Mouse (Mus musculus) heart, postnatal 36 days (tissue): ENCODE results near the gene Rxfp3. TPM values are rescaled to one million over a fixed set of nuclear protein-coding genes. Genes with fewer than 3 reads are reported as not detected.
"Not testable (repeated sequence)": the region's sequence is repeated elsewhere in the genome, so short reads cannot be mapped to it uniquely, and the experiment has no call there.

Experiments
- DNase-seq, 2 experiments: peaks; one replicate each; pipeline ENCODE4 v3.0.0; 2021 to 2022
- intact Hi-C: fragments of 180-260 bp; cut with DNase I; formaldehyde crosslinking; loops from one replicate; pipeline ENCODE4 v1.15.1; 2025
- total RNA-seq, 2 experiments: library from RNA; stranded (reverse); gene quantifications; 2 replicates each; pipeline ENCODE4 v1.2.3; 2021

Gene Rxfp3
- total RNA-seq, 2 experiments from 2014 or later, result 0.08 TPM; not detected in 1

DNA sequence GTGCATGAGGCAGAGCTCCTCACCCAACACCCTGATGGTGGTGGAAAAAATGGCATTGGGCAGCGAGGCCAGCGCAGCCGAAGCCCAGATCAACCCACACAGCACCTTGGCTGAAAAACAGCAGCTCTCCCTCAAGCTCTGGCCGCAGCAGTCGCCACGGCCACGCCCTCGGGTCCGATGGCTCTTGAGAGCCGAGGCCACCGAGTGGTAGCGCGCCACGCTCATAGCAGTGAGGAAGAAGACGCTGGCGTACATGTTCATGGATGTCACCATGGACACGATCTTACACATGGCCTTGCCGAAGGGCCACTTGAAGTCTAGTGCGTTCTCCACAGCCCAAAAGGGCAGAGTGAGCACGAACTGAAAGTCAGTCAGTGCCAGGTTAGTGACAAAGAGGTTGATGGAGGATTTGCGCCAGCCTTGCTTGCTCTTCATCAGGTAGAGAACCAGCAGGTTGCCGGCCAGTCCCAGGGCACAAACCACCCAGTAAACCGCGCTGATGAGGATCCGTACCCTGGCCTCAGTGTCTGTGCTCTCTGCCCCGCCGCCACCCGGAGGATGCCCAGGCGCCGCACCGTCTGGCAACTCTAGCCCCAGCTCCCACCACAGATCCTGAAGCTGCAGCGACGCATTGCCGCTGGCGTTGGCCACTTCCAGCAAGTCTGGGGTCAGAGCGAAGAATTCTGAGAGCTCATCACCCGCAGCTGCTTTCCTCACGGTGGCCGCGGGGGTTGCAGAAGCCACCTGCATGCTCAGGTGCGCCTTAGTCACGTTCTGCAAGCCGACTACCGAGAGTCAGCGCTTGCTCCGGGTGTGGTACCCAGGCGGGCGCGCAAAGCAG lies 1.0 kb downstream of the Rxfp3 start:
- peak in 1 of 2 experiments; percentile 6 for DNase-seq
- intact Hi-C loops, result no loop called here

DNA sequence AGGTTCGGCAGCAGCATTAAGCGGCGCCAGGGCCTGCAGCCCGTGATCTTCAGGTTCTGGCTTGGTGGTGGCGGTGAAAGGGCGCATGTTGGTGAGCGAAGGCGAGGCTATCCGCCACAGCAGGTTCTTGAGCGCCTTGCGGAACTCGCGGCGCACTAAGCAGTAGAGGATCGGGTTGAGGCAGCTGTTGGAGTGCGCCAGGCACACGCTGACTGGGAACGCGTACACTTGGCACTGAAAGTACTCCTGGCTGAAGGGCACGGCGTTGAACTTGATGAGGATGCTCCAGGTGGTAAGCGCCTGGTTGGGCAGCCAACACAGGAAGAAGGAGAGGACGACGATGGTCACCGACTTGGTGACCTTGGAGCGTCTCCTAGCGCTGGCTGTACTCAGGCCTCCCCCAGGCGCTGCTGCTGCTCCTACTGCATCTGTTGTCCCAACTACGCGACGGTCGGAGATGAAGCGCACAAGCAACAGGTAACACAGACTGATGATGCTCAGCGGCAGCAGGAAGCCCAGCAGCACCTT lies 1.8 kb downstream of the Rxfp3 start:
- intact Hi-C loops, result no loop called here
- DNase-seq, result no peak

DNA sequence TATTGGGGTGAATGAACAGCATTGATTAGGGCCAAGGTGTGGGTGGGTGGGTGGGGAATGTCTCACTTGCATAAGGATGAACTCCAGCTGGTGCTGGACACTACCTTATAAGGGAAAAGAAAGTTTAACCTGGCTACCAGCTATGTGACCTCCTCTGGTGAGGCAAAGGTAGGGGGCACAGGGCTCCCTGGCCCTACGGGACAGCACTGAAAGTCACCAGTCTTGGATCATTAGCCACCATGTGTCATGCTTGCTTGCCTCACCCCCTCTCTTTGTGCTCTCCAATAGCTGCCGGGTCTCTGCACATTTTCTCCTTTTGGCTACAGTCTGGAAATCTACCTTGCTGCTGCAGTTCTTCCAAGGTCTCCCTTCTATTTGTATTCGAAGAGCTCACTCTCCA lies 7.6 kb downstream of the Rxfp3 start:
- intact Hi-C loops, result no loop called here
- no peak for DNase-seq

DNA sequence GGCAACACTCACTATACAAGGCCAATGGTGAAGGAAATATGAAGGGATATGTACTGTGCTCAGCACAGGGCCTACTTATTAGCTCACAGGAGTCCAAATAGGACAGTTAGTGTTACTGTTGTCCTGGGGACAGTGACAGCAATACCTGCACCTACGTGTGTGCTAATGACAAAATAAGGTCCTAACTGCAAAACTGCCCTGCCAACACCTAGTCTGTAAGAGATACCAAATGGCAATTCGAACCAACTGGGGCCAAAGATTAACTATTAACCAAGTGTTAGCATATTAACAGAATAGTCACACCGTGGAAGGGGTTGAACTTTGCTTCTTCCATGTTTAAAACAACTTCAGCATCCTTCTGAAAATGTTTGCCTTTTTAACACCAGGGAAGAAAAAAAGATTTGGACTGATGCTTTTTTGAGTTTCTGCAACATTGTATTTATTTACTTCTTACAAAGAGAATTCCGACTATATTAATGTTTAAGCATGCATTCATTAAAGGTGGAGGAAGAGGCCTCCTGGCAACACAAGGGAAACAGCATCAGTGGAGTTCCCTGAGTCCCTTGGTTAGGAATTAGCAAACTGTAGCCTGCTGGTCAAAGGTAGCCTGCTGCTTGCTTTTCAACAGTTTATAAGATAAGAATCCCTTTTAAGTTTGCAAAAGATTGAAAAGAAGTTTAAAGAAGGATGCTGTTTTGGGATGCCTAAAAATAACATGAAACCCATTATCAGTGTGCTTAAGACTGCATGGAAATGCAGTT lies 10.8 kb downstream of the Rxfp3 start:
- DNase-seq, result no peak
- intact Hi-C loops, result no loop called here

DNA sequence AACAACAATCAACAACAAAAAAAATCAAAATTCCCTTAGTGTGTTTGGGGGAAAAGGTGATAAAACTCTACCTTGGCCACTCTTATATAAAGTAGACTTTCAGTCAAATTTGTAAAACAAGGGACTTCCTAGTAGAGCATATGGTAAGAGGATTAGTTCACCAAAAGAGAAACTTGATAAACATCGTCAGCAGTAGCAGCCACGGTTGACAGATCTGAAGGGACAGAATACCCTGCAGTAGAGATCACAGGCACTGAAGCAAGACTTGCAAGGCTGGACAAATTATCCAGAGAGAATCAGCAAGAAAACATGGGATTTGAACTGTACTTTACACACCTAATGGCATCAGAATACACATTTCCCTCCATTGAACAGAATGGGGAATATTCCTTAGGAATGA lies 22.9 kb downstream of the Rxfp3 start:
- no peak for DNase-seq
- intact Hi-C loops, result no loop called here

DNA sequence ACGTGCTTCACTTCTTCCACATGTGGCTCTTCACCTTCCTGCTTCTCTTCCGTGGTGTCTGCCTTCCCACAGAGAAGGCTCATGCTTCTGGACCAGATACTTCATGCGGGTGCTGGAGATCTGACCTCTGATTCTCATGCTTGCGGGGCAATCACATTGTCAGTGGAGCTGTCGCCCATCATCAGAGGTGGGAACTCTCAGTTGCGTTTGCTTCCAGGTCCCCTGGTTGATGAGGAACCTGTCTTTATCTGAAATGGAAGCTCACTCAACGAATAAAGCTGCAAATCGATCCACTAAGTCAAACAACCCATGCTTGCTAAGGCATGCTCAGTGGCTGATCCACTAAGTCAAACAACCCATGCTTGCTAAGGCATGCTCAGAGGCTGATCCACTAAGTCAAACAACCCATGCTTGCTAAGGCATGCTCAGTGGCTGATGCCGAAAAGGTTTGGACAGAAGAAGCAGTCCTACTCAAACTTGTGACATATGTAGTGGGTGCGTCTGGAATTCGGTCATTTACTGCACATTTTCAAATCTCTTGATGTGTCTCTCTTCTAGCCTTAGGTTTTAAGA lies 26.7 kb downstream of the Rxfp3 start:
- intact Hi-C loops, result no loop called here

DNA sequence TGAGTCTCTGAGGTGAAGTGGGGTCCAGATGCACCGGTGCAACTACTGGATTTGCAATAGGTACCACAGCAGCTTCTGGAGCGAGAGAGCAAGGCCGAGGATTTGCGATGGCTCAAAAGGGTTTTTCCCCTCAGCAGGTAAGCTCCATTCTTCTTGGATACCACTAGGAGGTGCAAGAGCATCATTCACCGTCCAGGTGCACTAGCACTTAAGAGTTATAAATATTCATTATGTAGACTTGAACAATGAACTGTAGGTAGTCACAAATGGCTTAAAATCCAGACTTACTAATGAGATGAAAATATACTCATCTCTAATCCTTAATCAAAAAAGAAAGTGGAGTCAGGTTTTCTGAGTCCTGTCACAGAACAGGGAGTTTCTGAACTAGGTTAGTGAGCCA lies 29.0 kb downstream of the Rxfp3 start:
- intact Hi-C loops, result no loop called here
- no peak for DNase-seq

More for the DNA sequence above, 26.7 kb downstream of the Rxfp3 start:
- no peak for DNase-seq

DNA sequence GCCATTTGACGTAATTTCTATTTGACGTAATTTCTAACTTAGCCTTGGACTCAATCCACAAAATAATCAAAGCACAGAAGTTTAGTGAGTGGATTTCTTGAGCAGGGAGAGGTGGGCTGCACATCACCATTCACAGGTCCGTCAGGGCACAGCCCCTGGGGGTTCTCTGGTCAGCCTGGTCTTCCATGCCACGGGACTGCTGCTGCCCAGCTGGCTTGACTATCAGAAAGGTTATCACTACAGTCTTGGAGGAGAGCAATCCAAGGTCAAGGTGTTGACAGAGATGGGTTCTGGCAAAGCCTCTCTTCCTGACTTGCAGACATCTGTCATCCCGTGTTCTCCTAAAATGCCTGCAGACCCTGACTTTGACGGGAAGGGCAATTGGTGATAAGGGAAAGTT lies 33.1 kb downstream of the Rxfp3 start:
- intact Hi-C loops, result no loop called here
- DNase-seq, result no peak

DNA sequence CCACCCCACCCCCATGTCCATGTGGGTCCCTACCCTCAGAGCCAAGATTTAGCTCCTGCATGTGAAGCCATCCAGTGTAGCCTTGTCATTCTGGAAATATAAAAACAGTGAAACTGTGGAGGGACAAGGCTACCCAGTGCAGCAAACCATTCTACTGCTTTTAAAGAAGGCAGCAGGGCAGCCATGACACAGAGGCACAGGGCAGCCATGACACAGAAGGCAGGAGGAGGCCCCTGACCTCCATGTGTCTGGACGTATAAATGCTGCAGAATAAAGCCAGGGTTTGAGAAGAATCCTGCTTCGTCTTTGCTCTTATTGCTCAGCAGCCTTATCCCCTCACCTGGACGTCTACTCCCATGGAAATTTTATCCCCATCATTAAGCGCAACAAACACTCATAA lies 34.0 kb downstream of the Rxfp3 start:
- no peak for DNase-seq
- intact Hi-C loops, result no loop called here

DNA sequence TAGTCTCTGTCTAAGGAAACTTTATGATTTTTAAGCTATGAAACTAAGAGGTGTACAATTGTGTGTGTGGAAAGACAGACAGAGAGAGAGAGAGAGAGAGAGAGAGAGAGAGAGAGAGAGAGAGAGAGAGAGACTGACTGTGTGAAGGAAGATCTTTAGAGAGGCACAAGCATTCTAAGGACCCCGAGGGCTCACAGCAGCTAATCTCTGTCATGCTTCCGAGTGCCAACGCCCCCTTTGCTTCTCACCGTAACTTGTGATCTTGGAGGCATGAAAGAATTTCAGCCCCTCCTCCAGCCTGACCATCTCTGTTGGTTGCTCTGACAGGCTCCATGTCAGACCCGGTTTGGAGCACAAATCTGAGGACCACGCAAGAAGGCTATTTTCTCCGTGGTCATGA lies 37.4 kb downstream of the Rxfp3 start, which contains the start of gene Slc45a2:
TSS of gene Slc45a2 (plus strand) at position 301 of the 400 bp plus-strand sequence.
- intact Hi-C loops, result no loop called here
- no peak for DNase-seq

DNA sequence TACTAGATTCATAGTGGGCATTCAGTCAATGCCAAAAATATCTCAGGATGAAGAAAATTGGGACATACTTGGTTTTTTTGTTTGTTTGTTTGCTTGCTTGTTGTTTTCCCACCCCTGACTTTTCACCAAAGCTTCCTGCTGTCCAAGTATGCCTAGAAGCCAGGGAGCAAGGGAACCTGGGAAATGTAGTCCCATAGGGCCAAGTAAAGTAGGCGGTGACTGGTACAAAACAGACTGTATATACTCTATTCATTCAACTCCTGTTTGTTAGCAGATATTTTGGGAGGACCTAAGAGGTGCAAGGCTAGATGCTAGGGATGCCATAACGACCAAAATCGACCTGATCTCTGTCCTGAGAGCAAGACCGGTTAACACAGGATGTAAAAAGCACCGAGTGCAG lies 38.0 kb downstream of the Rxfp3 start:
- intact Hi-C loops, result no loop called here
- DNase-seq, result no peak

DNA sequence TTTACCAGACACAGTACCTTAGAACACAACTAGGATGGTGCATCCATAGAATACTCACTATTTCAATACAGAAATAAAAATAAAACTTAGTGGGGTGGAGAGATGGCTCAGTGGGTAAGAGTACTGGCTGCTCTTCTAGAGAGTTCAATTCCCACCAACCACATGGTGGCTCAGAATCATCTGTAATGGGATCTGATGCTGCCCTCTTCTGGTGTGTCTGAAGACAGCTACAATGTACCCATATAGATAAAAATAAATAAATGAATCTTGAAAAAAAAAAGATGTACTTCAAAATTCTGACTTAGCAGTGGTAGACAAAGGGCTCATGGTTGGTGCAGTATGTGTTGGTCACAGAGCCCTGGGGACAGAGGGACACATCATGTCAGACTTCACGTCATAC lies 46.2 kb downstream of the Rxfp3 start:
- no peak for DNase-seq
- intact Hi-C loops, result no loop called here

DNA sequence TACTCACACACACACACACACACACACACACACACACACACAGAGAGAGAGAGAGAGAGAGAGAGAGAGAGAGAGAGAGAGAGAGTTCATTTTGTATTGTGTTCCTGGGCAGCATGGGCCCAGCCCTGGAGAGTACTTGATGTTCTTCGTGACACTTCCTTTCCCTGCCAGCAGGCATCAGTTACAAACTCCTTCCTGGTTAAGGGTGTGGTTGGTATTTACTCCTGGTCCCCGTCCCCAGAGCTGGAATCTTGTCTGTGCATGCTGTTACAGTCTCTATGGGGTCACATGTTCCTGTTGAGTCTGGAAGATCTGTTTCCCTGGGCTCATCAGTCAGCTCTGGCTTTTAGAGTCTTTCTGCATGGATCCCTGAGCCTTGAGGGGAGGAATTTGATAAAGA lies 47.4 kb downstream of the Rxfp3 start:
- intact Hi-C loops, result no loop called here
- DNase-seq, result no peak

DNA sequence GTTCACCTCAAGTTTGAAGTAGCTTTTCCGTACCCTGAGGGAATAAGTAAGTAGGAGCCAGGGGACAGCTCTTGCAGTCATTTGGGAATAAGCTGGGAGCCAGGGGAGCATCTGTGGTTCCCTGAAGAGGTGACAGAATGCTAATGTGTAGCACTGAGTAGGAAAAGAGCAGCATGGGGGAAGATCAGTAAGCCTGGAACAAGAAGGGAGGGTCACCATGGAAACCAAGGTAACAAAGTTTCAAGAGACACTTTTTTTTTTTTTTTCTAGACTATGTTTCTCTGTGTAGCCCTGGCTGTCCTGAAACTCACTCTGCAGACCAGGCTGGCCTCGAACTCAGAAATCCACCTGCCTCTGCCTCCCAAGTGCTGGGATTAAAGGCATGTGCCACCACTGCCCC lies 51.3 kb downstream of the Rxfp3 start:
- DNase-seq, intact Hi-C loops: not testable (repeated sequence)

DNA sequence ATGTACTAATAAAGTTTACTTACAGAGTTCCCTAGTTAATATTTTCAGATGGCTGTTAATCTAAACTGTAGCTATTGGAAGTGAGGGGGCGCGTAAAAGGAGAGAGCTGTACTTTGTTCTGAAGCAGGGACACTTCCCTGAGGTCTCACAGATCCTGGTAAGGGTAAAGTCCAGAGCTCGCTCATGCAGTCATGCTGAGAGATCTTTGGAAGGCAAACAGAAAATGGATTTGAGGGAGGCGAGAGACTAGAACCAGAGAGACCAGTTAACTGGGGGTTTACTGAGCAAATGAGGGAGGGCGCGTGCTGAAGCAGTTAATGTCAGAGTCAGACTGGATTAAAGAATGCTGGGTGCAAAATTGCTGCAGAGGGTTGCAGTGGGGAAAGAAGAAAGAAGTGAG lies 52.0 kb downstream of the Rxfp3 start:
- intact Hi-C loops, result no loop called here
- no peak for DNase-seq

Other genes starting within 250 kb of the Rxfp3 start
- gene C1qtnf3, start 85.7 kb downstream of the Rxfp3 start, total RNA-seq, result under 1 TPM in 1 of 2 experiments, not detected in 1; 0.17 TPM
- gene Amacr, start 56.2 kb downstream of the Rxfp3 start, total RNA-seq, result 10 to 100 TPM; 27.9 to 29.4 TPM
- not detected for gene Slc45a2, start 37.3 kb downstream of the Rxfp3 start, total RNA-seq
- gene Adamts12, start 26.8 kb upstream of the Rxfp3 start, total RNA-seq, result 1 to 10 TPM; 3.4 to 5.0 TPM